Mouse (Mus musculus): Measurements from ENCODE around the gene Cd274.

Cd274 gene

GRCm38 (mm10) chr19:29365105-29365504 is 2.1 kb upstream of the Cd274 start:
- no peak for DNase-seq

GRCm38 (mm10) chr19:29366226-29366968 is 858 bp upstream of the Cd274 start:
- no peak for DNase-seq

- DNase-seq: no peak
These were observed 786 bp downstream of the Cd274 start for GRCm38 (mm10) chr19:29368041-29368440.

GRCm38 (mm10) chr19:29368671-29369309 is 1.5 kb downstream of the Cd274 start:
- DNase-seq: no peak

GRCm38 (mm10) chr19:29370112-29370511 is 2.9 kb downstream of the Cd274 start:
- DNase-seq: no peak

- DNase-seq: no peak
These were observed 3.5 kb downstream of the Cd274 start for GRCm38 (mm10) chr19:29370545-29371283.

GRCm38 (mm10) chr19:29371284-29372081 is 4.2 kb downstream of the Cd274 start:
- DNase-seq: no peak

GRCm38 (mm10) chr19:29372138-29372537 is 4.9 kb downstream of the Cd274 start:
- no peak for DNase-seq

- DNase-seq: no peak
These were observed 5.4 kb downstream of the Cd274 start for GRCm38 (mm10) chr19:29372621-29373020.

GRCm38 (mm10) chr19:29373438-29373837 is 6.2 kb downstream of the Cd274 start:
- DNase-seq: no peak

- no peak for DNase-seq
These were observed 7.7 kb downstream of the Cd274 start for GRCm38 (mm10) chr19:29374947-29375346.

GRCm38 (mm10) chr19:29376382-29376781 is 9.1 kb downstream of the Cd274 start:
- DNase-seq: no peak

GRCm38 (mm10) chr19:29379839-29380603 is 12.8 kb downstream of the Cd274 start:
- DNase-seq: no peak

- no peak for DNase-seq
These were observed 16.1 kb downstream of the Cd274 start for GRCm38 (mm10) chr19:29383368-29383767.

GRCm38 (mm10) chr19:29384412-29384811 is 17.2 kb downstream of the Cd274 start:
- DNase-seq: no peak

GRCm38 (mm10) chr19:29384994-29385393 is 17.7 kb downstream of the Cd274 start:
- DNase-seq: no peak

- DNase-seq: no peak
These were observed 18.6 kb downstream of the Cd274 start for GRCm38 (mm10) chr19:29385822-29386221.

- DNase-seq: no peak
These were observed 21.6 kb downstream of the Cd274 start for GRCm38 (mm10) chr19:29388818-29389217.

- DNase-seq: no peak
These were observed 23.2 kb downstream of the Cd274 start for GRCm38 (mm10) chr19:29390483-29390882.

GRCm38 (mm10) chr19:29391279-29391678 is 24.0 kb downstream of the Cd274 start:
- no peak for DNase-seq

GRCm38 (mm10) chr19:29393333-29393732 is 26.1 kb downstream of the Cd274 start:
- no peak for DNase-seq

- DNase-seq: no peak
These were observed 27.5 kb downstream of the Cd274 start for GRCm38 (mm10) chr19:29394721-29395120.

Data from lung, adult 18-20 months (tissue).